Mouse (Mus musculus) heart, embryonic 12.5 days (tissue): ENCODE results near the gene Heatr6. TPM values are rescaled to one million over a fixed set of nuclear protein-coding genes. Genes with fewer than 3 reads are reported as not detected.

Source experiments
- polyA plus RNA-seq: library from polyadenylated mRNA; unstranded; fragments of >200 nt; fragmentation: Nextera tagmentation; extraction: Ambion mirVana; gene quantifications from 2 replicates; pipeline ENCODE4 v1.2.1, GENCODE M21; 2016

Heatr6 gene
- polyA plus RNA-seq, 1 experiment from 2014 or later, result 15.0 TPM

Other genes with a start within 250 kb of the Heatr6 start
- not detected in 2 replicates for gene Heatr9, start 231.5 kb upstream of the Heatr6 start, polyA plus RNA-seq
- 0.53 TPM in 1 of 2 replicates, not detected in the other for gene Ccl5, start 223.2 kb upstream of the Heatr6 start, polyA plus RNA-seq
- gene Ccl9, start 175.1 kb upstream of the Heatr6 start, polyA plus RNA-seq, result 0.66 and 1.5 TPM in 2 replicates
- gene Ccl6, start 160.6 kb upstream of the Heatr6 start, polyA plus RNA-seq, result 0.86 and 1.5 TPM in 2 replicates
- not detected in 2 replicates for gene Rpl9-ps1, start 108.1 kb upstream of the Heatr6 start, polyA plus RNA-seq
- 0.23 and 0.44 TPM in 2 replicates for gene Ccl3, start 104.3 kb upstream of the Heatr6 start, polyA plus RNA-seq
- gene Ccl4, start 91.1 kb upstream of the Heatr6 start, polyA plus RNA-seq, result 0.37 and 0.51 TPM in 2 replicates
- 0.40 TPM in 1 of 2 replicates, not detected in the other for gene Wfdc17, start 49.7 kb upstream of the Heatr6 start, polyA plus RNA-seq
- gene Wfdc18, start 44.7 kb upstream of the Heatr6 start, polyA plus RNA-seq, result 1.9 and 2.0 TPM in 2 replicates
- not detected in 2 replicates for gene Wfdc21, start 6.8 kb upstream of the Heatr6 start, polyA plus RNA-seq
- gene Hnf1b, start 96.4 kb downstream of the Heatr6 start, polyA plus RNA-seq, result 0.09 and 0.24 TPM in 2 replicates
- gene Ddx52, start 188.4 kb downstream of the Heatr6 start, polyA plus RNA-seq, result 24.1 and 25.1 TPM in 2 replicates
- 11.9 and 15.1 TPM in 2 replicates for gene Synrg, start 210.7 kb downstream of the Heatr6 start, polyA plus RNA-seq